Mouse (Mus musculus) v-Abl transformed pro-B cells (cell line): Measurements from ENCODE around the gene Nfe2.
"Not testable (repeated sequence)": the region's sequence is repeated elsewhere in the genome, so short reads cannot be mapped to it uniquely, and the experiment has no call there.

Source experiments
- in situ Hi-C, 2 experiments: fragments of 400-800 bp; cut with MboI; formaldehyde crosslinking; loops; one replicate each; pipeline ENCODE4 v1.15.1; 2025; ENCODE audit not compliant: unreplicated experiment in 2 of 2

Gene Nfe2

DNA sequence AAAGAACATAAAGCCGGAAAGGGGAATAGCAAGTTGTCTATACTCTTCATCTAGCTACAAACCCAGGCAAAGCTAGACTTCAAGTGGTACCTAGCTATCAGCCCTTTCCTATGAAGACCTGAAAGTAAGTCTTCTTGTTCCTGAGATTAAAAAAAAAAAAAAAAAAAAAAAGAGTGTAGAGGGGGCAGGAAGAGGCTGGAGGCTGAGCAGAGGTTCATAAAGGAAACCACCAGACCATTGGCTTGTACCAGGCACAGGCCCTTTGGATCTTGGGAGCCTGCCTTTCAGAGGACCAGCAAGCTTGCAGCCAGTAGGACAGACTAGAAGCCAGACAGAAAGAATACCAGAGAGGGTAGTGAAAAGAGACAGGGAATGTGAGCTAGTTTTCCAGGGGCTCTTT lies 4.9 kb downstream of the Nfe2 start:
- in situ Hi-C loops, result no loop called here

DNA sequence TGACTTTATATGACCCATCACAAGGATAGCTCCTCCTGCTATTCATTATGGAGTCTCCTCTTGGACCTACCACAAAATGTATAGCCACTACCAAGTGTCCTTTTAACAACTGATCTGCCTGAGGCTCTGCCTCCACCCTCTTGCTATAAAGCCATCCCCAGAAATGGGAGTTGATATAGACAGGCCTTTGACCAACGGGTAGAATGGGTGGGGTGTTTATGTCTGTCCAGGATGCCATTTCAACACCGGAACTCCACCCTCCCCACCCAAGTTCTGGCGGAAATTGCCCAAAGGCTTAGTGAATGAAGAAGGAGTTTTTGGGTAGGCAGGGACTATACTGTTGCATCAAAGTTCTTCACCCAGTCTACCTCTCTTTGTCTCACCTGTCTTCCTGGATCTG lies 5.5 kb downstream of the Nfe2 start:
- in situ Hi-C loops, result no loop called here

DNA sequence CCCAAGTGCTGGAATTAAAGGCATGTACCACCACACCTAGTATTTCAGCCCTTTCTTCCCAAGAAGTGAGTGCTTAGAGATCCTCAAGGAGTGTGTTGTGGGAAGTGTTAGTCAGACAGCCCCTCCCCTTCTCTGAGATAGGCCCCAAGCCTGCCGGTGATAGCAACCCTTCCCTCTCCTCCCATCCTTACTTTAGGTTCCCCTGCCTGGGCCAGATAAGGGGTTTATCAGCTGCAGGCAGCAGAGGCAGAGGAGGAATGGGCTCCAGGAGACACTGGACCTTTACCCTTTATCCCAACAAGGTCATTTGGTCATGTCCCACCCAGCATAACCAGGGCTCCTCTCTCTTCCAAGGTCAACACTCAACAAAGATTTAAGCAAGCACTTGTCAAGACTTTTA lies 6.6 kb downstream of the Nfe2 start:
- in situ Hi-C loops, result no loop called here

DNA sequence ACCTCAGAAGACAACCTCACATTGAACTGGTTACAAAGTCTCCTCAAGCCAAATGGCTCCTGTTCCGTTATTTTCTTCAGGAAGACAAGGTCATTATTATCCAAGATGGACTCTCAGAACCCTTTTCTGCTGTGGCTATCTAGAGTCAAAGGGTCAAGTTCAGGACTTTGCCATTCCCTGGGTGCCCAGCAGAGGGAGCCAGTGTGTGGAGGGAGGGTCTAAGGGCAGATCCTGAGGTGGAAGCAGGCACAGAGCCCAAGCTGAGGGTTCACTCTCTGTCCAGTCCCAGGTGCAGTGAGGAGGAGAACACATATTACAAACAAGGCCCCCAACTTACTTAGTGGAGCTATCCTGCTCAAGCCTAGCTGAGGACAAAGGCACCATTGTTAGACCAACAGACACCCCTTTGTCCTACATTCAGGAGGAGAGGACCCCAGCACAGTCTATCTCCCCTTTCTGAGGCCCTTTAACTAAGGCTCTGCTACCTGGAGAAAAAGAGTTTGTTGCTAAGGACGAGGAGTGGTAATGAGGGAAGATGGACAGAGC lies 7.9 kb downstream of the Nfe2 start:
- in situ Hi-C loops, result no loop called here

DNA sequence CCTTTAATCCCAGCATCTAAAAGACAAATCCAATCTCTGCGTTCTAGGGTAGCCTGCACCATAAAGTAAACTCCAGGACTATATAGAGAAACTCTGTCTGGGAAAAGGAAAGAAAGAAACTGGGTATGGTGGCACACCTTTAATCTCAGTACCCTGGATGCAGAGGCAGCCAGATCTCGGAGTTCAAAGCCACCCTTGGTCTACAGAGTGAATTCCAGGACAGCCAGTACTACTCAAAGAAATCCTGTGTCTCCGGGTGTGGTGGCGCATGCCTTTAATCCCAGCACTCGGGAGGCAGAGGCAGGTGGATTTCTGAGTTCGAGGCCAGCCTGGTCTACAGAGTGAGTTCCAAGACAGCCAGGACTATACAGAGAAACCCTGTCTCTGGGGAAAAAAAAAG lies 8.7 kb downstream of the Nfe2 start:
- in situ Hi-C loops, result loop anchor here in 1 of 2 experiments (5.0 kb wide), 1 partner anchor 33 kb away; no protein-coding TSS in a partner anchor

DNA sequence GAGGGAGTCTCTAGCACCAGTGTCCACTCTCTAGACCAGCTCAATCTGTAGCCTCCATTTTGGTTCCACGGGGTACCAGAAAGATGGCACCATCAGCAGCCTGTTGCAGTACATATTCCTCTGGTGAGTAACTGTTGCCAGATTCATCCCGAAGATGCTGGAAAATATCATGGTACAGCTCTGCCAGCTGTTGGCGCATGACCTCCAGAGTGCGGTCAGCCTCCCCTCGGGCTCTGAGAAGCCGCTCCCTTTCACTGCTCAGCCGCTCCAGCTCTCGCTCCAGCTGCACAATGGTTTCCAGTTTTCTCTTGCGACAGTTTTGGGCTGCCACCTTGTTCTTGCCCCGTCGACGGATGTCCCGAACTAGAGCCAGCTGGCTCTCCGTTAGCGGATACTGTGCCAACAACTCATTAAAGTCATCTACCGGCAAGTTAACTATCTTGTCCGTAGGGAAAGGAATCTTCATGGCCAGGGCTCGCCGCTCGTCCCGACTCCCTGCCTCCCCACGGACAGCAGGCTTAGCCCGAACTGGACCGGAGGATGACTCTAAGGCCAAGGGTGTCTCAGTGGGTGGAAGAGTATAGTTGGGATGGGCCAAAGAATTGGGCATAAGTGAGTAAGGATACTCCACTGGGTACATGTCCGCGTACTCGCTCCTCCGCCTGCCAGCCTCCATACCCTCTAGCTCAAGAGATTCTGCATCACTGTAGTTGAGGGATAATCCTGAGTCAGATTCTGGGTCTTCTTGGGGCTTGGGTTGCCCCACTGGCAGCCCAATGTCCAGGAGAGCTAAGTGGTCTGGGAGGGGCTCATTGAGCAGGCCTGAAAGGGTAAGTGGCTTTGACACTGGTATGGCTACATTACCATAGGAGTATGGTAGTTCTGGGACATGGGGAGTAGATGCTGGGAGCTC lies 9.5 kb downstream of the Nfe2 start:
- in situ Hi-C loops, result loop anchor here in 1 of 2 experiments (5.0 kb wide), 1 partner anchor 34 kb away; no protein-coding TSS in a partner anchor

DNA sequence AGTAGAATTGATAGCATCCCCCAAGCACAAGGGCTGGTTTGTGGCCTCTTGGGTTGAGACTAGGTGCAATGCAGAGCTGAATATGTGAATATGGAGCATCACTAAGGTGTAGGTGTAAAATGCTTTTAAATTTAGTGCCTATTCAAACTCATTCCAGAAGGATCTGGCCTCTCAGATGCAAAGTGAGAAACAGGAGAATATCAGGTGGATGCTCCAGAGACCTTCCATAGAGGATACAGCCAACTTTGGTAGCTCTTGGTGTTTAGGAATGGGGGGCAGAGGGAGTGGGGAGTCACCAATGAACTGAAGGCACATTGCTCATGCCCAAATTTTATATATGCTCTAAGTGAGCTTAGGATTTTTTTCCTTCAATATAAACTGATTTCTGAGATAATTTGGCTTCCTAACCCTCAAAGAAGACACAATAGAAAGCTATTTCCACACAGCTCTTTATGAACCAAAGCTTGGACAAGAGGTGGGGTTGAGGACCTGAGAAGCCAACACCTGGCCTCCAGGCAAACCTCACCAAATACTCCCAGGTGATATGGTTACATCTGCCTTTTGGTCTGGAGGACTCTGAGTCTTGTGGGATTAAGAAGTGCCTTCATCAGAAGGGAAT lies 10.3 kb downstream of the Nfe2 start:
- in situ Hi-C loops, result loop anchor here in 1 of 2 experiments (5.0 kb wide), 1 partner anchor 34 kb away; no protein-coding TSS in a partner anchor

DNA sequence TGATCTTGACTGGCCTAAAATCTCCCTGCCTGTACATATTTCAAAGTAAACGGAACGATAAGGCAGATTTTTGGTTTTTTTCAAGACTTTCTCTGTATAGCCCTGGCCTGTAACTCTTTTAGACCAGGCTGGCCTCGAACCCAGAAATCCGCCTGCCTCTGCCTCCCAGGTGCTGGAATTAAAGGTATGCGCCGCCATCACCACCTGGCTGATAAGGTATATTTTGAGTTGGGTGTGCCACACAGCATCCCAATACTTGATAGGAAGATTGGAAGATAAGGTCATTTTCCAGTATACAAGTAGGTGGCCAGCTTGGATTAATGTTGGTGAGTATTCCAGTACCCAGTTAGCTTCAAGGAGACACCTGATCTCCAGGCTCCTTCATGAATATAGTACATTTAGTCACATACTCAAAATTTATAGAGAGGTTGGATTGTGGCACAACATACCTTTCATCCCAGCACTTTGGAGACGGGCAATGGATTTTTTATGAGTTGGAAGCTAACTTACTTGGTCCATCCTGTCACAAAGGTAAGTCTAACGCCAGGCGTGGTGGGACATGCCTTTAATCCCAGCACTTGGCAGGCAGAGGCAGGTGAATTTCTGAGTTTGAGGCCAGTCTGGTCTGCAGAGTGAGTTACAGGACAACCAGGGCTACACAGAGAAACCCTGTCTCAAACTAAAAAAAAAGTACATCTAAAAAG lies 11.0 kb downstream of the Nfe2 start:
- in situ Hi-C loops, result loop anchor here in 1 of 2 experiments (5.0 kb wide), 1 partner anchor 35 kb away; no protein-coding TSS in a partner anchor

DNA sequence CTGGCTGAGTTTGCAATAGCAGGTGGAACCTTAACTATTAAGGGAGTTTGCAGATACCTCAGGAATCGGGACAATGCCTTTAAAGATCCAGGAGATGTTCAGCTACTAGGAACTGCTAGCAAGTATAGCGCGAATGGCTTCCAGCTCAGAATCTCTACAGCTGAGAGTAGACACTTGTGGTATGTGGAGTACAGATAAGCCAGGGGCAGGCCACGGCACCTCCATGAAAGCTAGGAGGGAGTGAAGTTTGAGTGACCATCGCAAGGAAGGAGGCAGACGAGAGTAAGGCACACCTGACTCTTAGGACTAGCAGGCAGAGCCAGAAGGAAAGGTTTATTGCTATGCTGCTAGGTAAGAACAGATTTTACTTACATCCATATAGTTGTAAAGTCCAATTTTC lies 12.6 kb downstream of the Nfe2 start:
- in situ Hi-C loops, result loop anchor here in 1 of 2 experiments (5.0 kb wide), 1 partner anchor 37 kb away; no protein-coding TSS in a partner anchor

DNA sequence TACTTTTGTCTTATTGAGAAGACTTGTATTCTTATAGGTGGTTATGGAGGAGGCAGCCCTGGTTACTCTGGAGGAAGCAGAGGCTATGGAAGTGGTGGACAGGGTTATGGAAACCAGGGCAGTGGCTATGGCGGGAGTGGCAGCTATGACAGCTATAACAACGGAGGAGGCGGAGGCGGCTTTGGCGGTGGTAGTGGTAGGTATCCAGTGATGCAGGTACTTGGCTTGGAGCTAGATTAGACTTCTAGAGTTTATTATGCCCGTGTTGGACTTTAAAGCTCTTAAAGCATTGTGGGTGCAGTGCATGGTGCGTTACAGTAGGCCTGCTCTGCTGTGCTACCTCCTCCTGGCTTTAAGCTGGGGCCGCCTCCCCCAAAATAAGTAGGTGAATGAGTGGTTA lies 15.3 kb downstream of the Nfe2 start:
- in situ Hi-C loops, result no loop called here

DNA sequence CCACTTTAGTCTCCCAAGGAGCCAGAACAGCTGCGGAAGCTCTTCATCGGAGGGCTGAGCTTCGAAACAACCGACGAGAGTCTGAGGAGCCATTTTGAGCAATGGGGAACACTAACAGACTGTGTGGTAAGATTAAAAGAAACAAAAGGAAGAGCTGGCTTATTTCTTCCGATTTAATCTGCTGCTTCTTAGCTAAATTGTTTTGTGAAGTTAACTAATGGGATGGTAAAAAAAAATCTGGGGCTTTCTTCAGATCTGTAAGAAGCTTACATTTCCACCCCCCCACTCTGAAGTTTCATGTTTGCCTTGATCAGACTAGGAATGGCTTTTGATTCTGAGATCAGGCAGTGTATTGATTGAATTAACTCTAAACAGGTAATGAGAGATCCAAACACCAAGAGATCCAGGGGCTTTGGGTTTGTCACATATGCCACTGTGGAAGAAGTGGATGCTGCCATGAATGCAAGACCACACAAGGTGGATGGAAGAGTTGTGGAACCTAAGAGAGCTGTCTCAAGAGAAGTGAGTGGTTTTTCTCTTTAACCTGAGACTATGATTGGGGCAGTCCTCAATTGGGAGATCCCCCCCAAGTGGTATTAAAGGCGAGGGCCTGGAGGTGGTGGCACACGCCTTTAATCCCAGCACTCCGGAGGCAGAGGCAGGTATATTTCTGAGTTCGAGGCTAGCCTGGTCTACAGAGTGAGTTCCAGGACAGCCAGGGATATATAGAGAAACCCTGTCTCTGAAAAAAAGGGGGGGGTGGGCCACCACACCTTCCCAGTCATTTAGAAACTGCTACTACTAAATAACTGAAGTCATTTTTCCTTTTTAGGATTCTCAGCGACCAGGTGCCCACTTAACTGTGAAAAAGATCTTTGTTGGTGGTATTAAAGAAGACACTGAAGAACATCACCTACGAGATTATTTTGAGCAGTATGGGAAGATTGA lies 16.9 kb downstream of the Nfe2 start:
- in situ Hi-C loops, result not testable (repeated sequence)

DNA sequence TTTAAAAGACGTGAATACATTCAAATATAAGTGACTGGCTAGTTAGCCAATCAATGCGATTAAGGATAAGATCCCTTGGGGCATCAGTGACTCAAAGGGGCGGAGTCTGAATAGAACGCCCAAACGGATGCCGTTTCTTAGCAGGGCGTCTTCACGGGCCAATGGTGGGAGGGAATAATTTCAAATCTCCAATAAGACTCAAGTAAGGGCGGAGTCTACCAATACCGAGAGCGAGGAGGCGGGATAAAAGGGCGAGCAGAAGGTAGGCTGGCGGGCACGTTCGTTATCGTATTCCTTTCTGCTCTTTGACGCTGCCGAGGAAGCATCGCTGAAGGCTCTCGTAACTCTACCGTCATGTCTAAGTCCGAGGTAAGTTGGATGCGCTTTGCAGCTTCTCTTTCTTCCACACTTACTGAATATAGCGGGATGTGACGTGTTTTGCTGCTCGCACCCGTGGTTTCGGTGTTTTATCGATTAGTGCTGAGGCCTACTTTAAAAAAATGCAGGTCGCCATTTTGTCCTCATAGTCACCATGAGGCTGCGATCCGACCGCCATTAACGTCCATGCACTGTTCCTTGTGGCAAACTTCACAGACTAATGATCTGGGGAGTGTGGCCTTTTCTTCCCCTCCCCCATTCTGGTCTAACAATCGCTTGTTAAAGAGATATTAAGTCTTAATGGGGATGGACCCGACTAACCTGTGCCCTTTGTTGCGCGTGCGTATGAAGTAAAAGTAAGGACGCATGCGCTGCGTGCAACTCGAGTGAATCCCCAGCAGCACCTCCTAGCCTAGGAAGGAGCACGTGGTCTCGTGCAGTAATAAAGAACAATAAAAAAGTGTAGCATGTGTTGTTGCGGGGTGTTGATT lies 17.8 kb downstream of the Nfe2 start, which contains the start of gene Hnrnpa1:
Hnrnpa1 (plus strand) TSS at position 273 of the 869 bp plus-strand sequence.
- in situ Hi-C loops, result no loop called here

DNA sequence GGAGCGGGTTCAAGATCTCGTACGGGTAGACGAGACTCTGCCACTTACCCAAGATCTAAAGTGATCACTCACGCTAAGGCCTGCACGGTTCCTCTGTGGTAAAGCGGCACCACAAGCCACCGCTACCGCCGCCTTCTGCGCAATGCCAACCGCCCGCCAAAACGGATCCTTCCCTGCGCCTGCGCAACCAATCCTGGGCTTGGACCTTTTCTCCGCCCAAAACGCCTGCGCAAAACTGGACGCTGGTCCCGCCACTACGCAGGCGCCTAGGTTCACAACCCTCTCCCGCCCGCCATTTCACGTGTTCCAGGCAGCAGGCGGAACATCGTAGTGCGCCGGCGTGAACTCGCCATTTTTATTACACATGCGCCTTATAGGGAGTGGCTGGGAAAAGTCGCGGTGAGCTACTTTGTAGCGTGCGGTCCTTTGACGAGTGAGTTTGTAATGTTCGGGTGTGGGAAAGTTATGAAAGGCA lies 18.5 kb downstream of the Nfe2 start, which contains the start of gene Cbx5:
Cbx5 (minus strand) TSS at position 132 of the 475 bp plus-strand sequence.
- in situ Hi-C loops, result no loop called here

DNA sequence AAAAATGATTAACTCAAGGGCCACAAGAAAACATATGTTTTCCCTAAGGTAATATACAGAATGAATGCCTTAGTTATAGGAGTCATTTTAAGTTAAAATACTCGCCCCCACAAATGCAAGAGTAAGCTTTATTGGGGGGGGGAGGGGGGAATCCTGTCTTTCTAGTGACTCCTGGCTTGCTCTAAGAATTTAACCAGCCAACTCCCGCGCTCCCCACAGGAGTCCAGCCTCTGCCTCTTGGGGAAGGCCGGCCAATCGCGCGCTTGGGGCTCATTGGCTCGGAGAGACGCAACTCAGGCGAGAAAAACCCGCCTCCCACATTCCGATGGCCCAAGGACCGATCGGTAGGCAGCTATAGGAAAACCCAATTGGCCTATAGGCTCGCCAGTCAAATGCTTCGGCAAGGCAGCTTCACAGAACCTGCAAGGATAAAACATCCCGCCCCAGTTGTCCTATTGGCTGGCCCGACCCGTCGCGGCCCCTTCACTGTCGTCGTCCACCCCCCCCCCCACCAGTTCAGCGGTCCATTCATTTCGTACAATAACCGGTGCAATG lies 19.0 kb downstream of the Nfe2 start:
- in situ Hi-C loops, result no loop called here

DNA sequence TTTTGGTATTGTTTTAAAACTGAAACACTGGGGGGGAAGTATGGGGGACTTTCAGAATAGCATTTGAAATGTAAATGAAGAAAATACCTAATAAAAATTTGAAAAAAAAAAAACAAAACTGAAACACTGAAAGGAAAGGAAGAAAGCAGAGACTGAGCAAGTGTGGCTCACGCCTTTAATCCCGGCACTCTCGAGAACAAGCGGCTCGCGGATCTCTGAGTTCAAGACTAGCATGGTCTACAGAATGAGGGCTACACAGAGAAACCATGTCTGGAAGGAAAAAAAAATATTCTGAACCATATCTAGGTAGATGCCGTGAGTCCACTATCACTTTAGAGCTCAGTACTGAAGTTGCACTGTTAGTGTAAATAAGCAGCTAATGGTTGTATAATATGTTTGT lies 20.9 kb downstream of the Nfe2 start:
- in situ Hi-C loops, result no loop called here

DNA sequence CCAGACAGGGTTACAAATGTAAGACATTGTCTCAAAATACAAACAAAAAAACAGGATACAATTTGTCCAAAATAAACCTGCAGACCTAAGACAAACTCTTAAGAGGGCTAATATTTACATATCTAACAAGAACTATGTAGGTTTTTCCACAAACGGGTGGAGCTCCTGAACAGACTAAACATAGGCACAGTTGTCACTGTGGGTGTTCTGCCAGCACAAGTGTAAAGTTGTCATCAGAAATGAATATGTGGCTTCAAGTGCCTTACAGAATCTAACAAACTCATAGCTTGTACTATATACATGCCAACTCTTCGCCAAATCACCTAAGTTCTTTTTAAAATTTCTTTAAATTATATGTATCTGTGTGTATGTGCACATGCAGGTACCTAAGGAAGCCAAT lies 25.1 kb downstream of the Nfe2 start:
- in situ Hi-C loops, result no loop called here

DNA sequence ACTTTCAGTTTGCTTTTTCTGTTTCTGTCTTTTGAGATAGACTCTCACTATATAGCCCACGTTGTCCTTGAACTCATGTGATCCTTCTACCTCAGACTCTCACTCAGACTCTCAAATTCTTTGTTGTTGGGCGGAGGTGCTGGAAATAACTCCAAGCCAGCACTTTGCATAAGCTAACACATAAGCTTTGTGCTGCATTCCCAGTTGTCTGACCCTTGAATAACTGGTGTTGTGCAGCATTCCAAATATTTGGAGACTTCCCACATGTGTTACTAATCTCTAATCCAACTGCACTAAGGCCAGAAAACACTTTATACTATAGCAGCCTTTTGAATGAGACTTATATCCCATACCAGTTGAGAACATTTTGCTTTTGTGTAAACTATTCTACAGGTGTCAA lies 29.3 kb downstream of the Nfe2 start:
- in situ Hi-C loops, result no loop called here

DNA sequence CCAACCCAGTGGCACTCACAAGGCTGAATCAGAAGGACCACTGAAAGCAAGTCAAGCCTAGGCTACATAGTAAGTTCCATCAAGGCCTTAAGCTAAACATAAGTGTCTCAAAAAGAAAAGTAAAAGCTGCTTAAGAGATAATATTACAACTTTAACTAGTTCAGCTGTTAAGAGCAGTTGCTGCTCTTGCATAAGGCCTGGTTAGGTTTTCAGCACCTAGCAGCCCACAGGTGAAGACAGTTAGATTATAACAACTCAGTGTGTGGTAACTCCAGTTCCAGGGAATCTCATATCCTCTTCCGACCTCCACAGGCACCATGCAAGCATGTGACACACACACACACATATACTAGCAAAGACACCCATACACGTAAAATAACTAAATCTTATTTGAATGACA lies 30.6 kb downstream of the Nfe2 start:
- in situ Hi-C loops, result no loop called here
